Mouse (Mus musculus) kidney, adult 2 months (tissue): Measurements from ENCODE around the gene Nf1. TPM values are rescaled to one million over a fixed set of nuclear protein-coding genes. Genes with fewer than 3 reads are reported as not detected.

Experiments
- DNase-seq: peaks from one replicate; pipeline ENCODE4 v3.0.0; 2021
- H3K27ac ChIP-seq: fragments of 200-500 bp; 2 replicates; pipeline ENCODE4 v1.5.1; 2012; ENCODE audit warnings: low read depth, low read length, control low read depth, inconsistent platforms; ENCODE audit not compliant: insufficient read depth
- H3K27me3 ChIP-seq: fragments of 200-500 bp; replicated peaks from 2 replicates; pipeline ENCODE4 v1.6.1; 2012; ENCODE audit warnings: mild to moderate bottlenecking, moderate library complexity, low read length, inconsistent platforms; ENCODE audit not compliant: control insufficient read depth, insufficient read depth
- H3K36me3 ChIP-seq: fragments of 200-500 bp; 2 replicates; pipeline ENCODE4 v1.6.1; 2012; ENCODE audit warnings: mild to moderate bottlenecking, moderate library complexity, low read length, inconsistent platforms; ENCODE audit not compliant: control insufficient read depth, insufficient read depth
- H3K4me1 ChIP-seq: fragments of 200-500 bp; 2 replicates; pipeline ENCODE4 v1.6.1; 2011; ENCODE audit warnings: low read length; ENCODE audit not compliant: control insufficient read depth, insufficient read depth
- H3K4me3 ChIP-seq: fragments of 200-500 bp; 2 replicates; pipeline ENCODE4 v1.5.1; 2011; ENCODE audit warnings: mild to moderate bottlenecking, low read depth, low read length, control low read depth; ENCODE audit not compliant: insufficient read depth
- CTCF ChIP-seq: fragments of 200-500 bp; conservative IDR thresholded peaks from 2 replicates; pipeline ENCODE4 v1.5.1; 2011; ENCODE audit warnings: low read depth, mild to moderate bottlenecking, control low read depth, low read length, moderate library complexity, mixed read lengths; ENCODE audit not compliant: insufficient read depth, insufficient read length
- POLR2A ChIP-seq: fragments of 200-500 bp; IDR thresholded peaks from one replicate; pipeline ENCODE4 v1.6.1; 2011; ENCODE audit warnings: low read depth, low read length, control low read depth
- WGBS: fragments of 180-500 bp; shearing (Covaris S2); methylation state at CpG from one replicate; pipeline ENCODE4 v1.1.7; 2018; 5-methylcytosine and 5-hydroxymethylcytosine counted together
- polyA plus RNA-seq: library from polyadenylated mRNA; depleted of rRNA; stranded (reverse); fragments of >200 nt; gene quantifications from 2 replicates; pipeline ENCODE4 v1.2.3, GENCODE M21; 2012

Nf1 gene
- polyA plus RNA-seq, 1 experiment = 10.2 TPM

GRCm38 (mm10) chr11:79328060-79328459 lies 11.4 kb upstream of the Nf1 start:
- Histone ChIP-seq H3K27ac (no peak overlapping the region), H3K4me1 (no peaks in the 10 kb centered on the region), H3K36me3 (no peaks in the 10 kb centered on the region), H3K4me3 (no peak overlapping the region), H3K27me3 (no peaks in the 10 kb centered on the region)
- WGBS = 95% methylated on average over 4 of the region's 4 CpGs
- TF ChIP-seq CTCF (no peak), POLR2A (no peak)
- no peak for DNase-seq

- TF ChIP-seq CTCF = no peak
- TF ChIP-seq POLR2A = no peak
- Histone ChIP-seq H3K4me3 (no peak overlapping the region), H3K27ac (no peak overlapping the region), H3K36me3 (no peaks in the 10 kb centered on the region), H3K27me3 (no peaks in the 10 kb centered on the region), H3K4me1 (no peaks in the 10 kb centered on the region)
- WGBS = 98% methylated on average over 1 of the region's 1 CpGs
- DNase-seq = no peak
Measured at GRCm38 (mm10) chr11:79329585-79329984, 9.9 kb upstream of the Nf1 start.

- no peak for DNase-seq
- H3K27ac ChIP-seq = no peak overlapping the region
- no peaks in the 10 kb centered on the region for H3K27me3 ChIP-seq
- no peak overlapping the region for H3K4me3 ChIP-seq
- H3K4me1 ChIP-seq = peaks cover 7% of the 10 kb centered on the region; the same call in 1 of the 2 replicates
- 92% methylated on average over 6 of the region's 6 CpGs for WGBS
- TF ChIP-seq POLR2A (no peak), CTCF (no peak)
- H3K36me3 ChIP-seq = no peaks in the 10 kb centered on the region
Measured at GRCm38 (mm10) chr11:79335077-79335476, 4.4 kb upstream of the Nf1 start.

- WGBS = 96% methylated on average over 5 of the region's 5 CpGs
- H3K27ac ChIP-seq = no peak overlapping the region
- H3K4me1 ChIP-seq = peaks cover 7% of the 10 kb centered on the region; the same call in 1 of the 2 replicates
- H3K4me3 ChIP-seq = no peak overlapping the region
- TF ChIP-seq CTCF (peak; percentile 40), POLR2A (no peak)
- H3K36me3 ChIP-seq = no peaks in the 10 kb centered on the region
- H3K27me3 ChIP-seq = no peaks in the 10 kb centered on the region
- peak; percentile 14 for DNase-seq
Measured at GRCm38 (mm10) chr11:79336722-79337267, 2.7 kb upstream of the Nf1 start.

GRCm38 (mm10) chr11:79338621-79339020 lies 872 bp upstream of the Nf1 start:
- Histone ChIP-seq H3K27me3 (no peaks in the 10 kb centered on the region), H3K4me1 (peaks cover 7% of the 10 kb centered on the region; the same call in 1 of the 2 replicates), H3K27ac (0 out of 2 replicates have a peak overlapping the region, but pooled peaks have one; percentile 95), H3K4me3 (peak overlapping the region; percentile 95), H3K36me3 (no peaks in the 10 kb centered on the region)
- peak; percentile 7 for DNase-seq
- no peak for TF ChIP-seq POLR2A
- no peak for TF ChIP-seq CTCF
- 50% methylated on average over 4 of the region's 4 CpGs for WGBS

- peak overlapping the region; percentile 95 for H3K4me3 ChIP-seq
- H3K27ac ChIP-seq = no peak overlapping the region
- TF ChIP-seq CTCF = no peak
- TF ChIP-seq POLR2A = no peak
- peak; percentile 24 for DNase-seq
- 2% methylated on average over 50 of the region's 63 CpGs for WGBS
- peaks cover 7% of the 10 kb centered on the region; the same call in 1 of the 2 replicates for H3K4me1 ChIP-seq
- no peaks in the 10 kb centered on the region for H3K27me3 ChIP-seq
- H3K36me3 ChIP-seq = no peaks in the 10 kb centered on the region
Measured at GRCm38 (mm10) chr11:79339808-79340781, 602 bp downstream of the Nf1 start.

GRCm38 (mm10) chr11:79356995-79357394 lies 17.5 kb downstream of the Nf1 start:
- no peak overlapping the region for H3K4me3 ChIP-seq
- H3K36me3 ChIP-seq = no peaks in the 10 kb centered on the region
- WGBS = 91% methylated on average over 3 of the region's 3 CpGs
- peaks cover 8% of the 10 kb centered on the region; the same call in 1 of the 2 replicates for H3K4me1 ChIP-seq
- TF ChIP-seq CTCF (no peak), POLR2A (no peak)
- no peak overlapping the region for H3K27ac ChIP-seq
- DNase-seq = no peak
- no peaks in the 10 kb centered on the region for H3K27me3 ChIP-seq
